Mouse (Mus musculus): ENCODE measurements around the gene Odc1. TPM values are rescaled to one million over a fixed set of nuclear protein-coding genes. Genes with fewer than 3 reads are reported as not detected.
"Not testable (repeated sequence)": the region's sequence is repeated elsewhere in the genome, so short reads cannot be mapped to it uniquely, and the experiment has no call there.

Odc1 gene
- total RNA-seq (2014; fragmentation: Nextera tagmentation) (145 and 151 TPM in 2 replicates), total RNA-seq (2017) (379 and 430 TPM in 2 replicates)

DNA sequence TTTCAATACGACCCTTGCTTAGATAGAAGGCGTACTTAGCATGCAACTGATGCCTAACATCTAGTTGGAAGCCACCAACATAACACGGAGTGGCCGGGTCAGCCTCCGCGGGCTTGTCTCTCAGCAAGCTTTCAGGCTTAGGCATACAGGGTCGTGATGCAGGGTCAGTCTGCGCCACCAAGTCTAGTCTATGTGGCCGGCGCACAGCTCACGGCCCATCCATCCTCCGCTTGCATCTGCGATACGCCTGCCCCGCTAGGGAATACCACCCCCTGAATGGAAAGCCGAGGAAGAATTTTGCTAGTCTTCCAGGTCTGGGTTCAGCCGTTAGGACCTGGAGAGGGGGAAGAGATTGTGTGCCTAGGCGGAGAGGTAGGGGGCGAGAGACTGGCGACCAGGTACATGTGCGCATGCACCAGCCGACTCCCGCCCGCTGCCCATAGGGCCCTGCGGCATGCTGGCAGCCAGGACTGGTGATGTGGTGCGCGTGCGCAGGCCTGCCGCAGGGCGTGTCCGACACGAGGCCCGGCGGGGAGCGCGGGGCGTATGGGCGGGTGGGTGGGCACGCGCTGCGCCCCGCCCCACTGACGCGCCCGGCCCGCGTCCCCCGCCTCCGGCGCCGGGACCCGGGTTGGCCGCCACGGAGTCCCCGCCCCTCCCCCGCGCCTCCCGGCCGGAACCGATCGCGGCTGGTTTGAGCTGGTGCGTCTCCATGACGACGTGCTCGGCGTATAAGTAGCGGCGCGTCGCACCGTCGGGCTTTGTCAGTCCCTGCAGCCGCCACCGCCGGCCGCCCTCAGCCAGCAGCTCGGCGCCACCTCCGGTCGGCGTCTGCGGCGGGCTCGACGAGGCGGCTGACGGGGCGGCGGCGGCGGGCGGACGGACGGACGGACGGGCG is at the start of gene Odc1:
Gene Odc1, plus strand, starts transcription at position 586 of the 898 bp plus-strand sequence.
- peak; percentile 76 for ATAC-seq (replicated peaks; ENCODE audit: poor library complexity, severe bottlenecking)

GRCm38 (mm10) chr12:17494809-17495208 is 49.8 kb upstream of the Odc1 start:
- ATAC-seq (replicated peaks; ENCODE audit: poor library complexity, severe bottlenecking) = peak; percentile 86

DNA sequence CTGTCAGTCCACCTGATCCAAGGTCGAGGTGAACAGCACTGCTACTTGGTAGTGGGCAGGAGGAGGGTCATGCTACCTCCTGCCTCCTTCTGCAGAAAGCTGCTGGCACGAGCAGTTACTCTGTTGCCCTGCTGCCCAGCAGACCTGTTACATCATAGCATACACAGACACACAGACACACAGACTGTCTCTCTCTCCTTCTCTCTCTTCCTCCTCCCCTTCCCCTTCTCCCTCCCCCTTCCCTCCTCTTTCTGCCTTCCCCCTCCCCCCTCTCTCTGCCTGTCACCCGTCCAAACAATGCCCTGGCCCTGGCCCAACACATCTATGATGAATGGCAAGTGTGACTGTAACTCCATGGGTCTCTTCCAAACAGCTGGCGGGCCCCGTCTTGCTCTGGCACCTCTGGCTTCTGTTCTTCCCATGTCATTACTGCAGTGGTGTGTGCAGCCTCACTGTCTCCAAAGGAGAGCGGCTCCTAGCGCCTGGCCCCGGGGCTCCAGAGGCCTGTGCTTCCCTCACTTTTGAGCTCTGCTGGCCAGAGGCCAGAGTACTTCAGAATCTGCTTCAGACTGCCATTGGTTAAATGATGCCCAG is 48.6 kb upstream of the Odc1 start:
- peak; percentile 78 for ATAC-seq (replicated peaks; ENCODE audit: poor library complexity, severe bottlenecking)

- peak; percentile 13 for ATAC-seq (replicated peaks; ENCODE audit: poor library complexity, severe bottlenecking)
Measured at GRCm38 (mm10) chr12:17505620-17506074, 38.9 kb upstream of the Odc1 start.

- 0 out of 2 replicates have a peak, but pooled peaks have one; percentile 7 for ATAC-seq (replicated peaks; ENCODE audit: poor library complexity, severe bottlenecking)
Measured at GRCm38 (mm10) chr12:17506117-17506993, 38.2 kb upstream of the Odc1 start.

DNA sequence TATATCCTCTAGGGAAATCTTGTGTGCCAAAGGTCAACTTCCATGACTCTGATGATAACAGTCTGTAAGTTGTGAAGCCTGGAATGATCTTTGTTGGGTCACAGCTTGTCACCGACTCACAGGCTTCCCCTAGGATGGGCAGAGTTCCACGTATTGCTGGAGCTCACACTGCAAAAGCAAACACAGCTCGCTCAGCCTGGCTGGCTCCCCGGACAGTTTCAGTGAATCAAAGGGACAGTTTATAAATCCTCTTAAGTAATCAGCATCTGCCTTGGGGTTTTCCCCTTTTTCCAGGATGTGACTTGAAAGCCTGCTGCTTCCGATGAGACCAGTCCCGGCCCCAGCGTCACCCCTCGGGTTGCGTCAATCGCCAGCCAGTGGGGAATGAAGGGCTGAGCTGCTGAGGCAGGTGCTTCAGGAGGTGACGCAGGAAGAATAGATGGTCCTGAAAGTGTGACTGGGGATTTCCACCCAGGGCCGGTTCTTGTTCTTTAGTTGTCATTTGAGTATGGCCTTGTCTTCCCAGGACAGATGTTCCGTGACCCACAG is 37.5 kb upstream of the Odc1 start:
- ATAC-seq (replicated peaks; ENCODE audit: poor library complexity, severe bottlenecking) = peak; percentile 68

DNA sequence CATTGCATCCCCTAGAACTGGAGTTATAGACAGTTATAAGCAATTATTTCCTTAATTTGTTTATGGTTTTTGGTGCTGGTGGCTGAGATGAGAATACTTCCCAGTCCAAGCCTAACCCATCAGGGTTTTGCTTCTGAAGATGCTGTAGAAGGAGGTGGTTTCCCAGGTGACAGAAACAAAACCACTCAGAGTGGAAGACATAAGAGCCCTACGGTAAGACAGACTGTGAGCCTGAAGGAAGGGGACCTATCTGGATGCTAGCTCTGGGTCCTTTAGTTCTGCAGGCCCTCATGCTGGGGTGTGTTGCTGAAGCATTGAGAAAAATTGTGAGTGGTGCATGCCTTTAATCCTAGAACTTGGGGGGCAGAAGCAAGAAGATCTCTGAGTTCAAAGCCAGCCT is 35.3 kb upstream of the Odc1 start:
- ATAC-seq (replicated peaks; ENCODE audit: poor library complexity, severe bottlenecking) = no peak

GRCm38 (mm10) chr12:17510158-17510557 is 34.4 kb upstream of the Odc1 start:
- peak; percentile 74 for ATAC-seq (replicated peaks; ENCODE audit: poor library complexity, severe bottlenecking)

DNA sequence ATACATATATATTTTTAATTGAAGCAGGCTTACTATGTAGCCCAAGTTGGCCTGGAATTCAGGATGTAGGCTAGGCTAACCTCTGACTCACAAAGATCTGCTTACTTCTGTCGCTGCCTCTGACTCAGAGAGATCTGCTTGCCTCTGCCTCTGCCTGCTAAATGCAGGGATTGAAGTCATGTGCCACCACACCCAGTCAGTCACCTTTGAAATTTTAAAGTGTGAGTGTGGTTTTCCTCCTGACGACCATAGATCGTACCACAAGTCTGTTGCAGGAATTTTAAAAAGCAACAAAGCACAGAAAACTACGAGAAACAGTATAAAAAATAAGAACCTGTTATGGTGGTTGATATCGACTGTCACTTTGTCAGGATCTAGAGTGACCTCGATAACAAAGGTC is 33.6 kb upstream of the Odc1 start:
- no peak for ATAC-seq (replicated peaks; ENCODE audit: poor library complexity, severe bottlenecking)

GRCm38 (mm10) chr12:17529180-17529579 is 15.4 kb upstream of the Odc1 start:
- no peak for ATAC-seq (replicated peaks; ENCODE audit: poor library complexity, severe bottlenecking)

DNA sequence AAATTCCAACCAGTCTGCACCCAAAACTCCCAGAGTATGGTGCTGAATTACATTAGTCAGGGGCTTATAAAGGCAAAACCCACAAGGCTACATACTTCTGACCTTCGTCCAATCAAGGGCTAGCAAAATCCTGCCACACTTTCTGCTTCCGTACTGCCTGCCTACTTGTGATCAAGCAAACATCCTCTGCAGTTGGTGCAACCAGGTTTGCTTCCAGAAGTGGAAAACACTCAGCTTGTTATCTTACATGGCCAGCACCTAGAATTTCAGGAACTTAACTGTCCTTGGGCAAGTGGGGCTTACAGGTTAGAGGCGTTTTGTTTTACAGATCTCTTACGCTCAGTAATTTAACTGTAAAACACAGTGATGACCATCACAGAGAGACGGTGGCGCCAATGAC is 14.9 kb upstream of the Odc1 start:
- ATAC-seq (replicated peaks; ENCODE audit: poor library complexity, severe bottlenecking) = peak; percentile 26

DNA sequence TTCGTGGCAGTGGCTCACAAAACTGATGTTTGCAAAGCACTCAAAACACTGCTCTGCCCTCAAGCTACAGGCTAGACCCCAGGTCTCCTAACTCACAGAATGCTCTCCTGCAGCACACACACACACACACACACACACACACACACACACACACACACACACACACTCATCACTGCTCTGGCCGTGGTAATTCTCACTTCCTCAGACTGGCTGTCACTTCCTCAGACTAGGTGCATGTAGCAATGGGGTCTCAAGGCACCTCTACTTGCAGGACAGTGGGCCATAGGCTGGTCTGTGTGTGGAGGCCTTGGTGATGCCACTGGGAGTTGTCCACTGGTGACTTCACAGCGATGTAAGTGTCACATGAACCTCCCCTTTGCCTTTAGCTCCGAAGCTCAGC is 13.8 kb upstream of the Odc1 start:
- peak; percentile 97 for ATAC-seq (replicated peaks; ENCODE audit: poor library complexity, severe bottlenecking)

DNA sequence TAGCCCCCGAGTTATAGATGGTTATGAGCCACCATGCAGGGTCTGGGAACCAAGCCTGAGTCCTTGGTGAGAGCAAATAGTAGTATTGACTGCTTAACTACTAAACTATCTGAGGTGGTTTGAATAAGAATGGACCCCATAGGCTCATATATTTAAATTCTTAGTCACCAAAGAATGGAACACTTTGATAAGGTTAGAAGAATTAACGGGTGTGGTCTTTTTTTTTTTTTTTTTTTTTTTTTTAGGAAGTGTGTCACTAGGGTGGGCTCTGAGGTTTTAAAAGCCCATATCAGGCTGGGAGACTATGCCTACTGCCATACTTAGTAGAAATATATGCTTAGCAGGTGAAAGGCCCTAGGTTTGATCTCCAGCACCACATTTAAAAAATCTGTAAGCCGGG is 8.4 kb upstream of the Odc1 start:
- no peak for ATAC-seq (replicated peaks; ENCODE audit: poor library complexity, severe bottlenecking)

- peak; percentile 28; the same call in 1 of the 2 replicates for ATAC-seq (replicated peaks; ENCODE audit: poor library complexity, severe bottlenecking)
Measured at GRCm38 (mm10) chr12:17537147-17537546, 7.4 kb upstream of the Odc1 start.

GRCm38 (mm10) chr12:17538087-17538486 is 6.5 kb upstream of the Odc1 start:
- no peak for ATAC-seq (replicated peaks; ENCODE audit: poor library complexity, severe bottlenecking)

GRCm38 (mm10) chr12:17539041-17539440 is 5.6 kb upstream of the Odc1 start:
- ATAC-seq (replicated peaks; ENCODE audit: poor library complexity, severe bottlenecking) = no peak

GRCm38 (mm10) chr12:17540040-17540552 is 4.5 kb upstream of the Odc1 start:
- ATAC-seq (replicated peaks; ENCODE audit: poor library complexity, severe bottlenecking) = no peak

DNA sequence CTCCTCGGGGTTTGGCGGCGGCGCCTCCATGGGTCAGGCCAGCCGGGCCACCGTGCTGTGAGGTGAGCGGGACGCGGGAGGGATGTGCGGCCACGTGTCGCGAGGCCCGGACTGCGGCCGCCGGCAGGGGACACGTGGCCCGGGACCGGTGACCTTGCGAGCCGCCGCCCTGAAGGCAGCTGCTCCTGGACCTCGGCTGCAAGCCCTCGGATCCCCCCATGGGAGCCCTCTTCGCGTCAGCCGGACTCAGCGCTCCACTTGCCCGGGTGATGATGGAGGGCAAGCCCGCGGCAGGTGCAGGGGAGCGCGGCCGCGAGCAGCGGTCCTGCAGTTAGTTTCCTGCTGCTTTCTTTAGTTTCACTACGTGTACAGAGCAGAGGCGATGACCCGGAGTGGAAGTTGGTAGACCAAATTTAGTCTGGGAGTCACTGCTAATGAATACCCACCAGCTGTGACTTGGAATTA is 545 bp downstream of the Odc1 start:
- ATAC-seq (replicated peaks; ENCODE audit: poor library complexity, severe bottlenecking) = peak; percentile 45

DNA sequence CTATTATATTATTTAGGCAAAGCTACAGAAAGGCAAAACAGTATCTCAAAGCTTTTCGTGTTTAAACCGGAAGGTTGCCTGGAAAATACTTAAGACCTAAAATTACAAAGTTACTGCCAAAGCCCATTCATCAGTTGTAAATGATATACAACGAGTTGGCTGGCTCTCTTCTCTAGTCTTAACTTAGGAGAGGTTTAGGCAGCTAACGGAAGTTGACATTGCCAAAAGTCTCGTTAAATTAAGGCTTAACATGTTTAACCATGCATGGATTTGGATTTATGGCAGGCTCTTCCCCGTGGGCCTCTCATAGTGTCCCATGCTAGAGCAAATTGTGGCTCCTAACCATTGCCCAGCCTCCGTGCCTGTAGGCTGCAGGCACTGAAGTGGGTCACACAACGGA is 1.3 kb downstream of the Odc1 start:
- ATAC-seq (replicated peaks; ENCODE audit: poor library complexity, severe bottlenecking) = no peak

DNA sequence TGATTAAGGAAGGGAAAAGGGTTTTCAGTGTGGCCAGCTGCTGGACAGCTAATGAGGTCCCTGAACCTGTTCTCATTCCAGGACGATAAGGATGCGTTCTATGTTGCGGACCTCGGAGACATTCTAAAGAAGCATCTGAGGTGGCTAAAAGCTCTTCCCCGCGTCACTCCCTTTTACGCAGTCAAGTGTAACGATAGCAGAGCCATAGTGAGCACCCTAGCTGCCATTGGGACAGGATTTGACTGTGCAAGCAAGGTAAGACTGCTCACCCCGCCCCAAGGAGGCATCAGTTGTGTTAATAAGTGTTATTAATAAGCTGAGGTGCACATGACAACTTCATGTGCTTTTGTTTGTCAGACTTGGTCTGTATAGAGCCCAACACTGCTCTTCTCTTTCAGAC is 3.0 kb downstream of the Odc1 start:
- ATAC-seq (replicated peaks; ENCODE audit: poor library complexity, severe bottlenecking) = not testable (repeated sequence)
